Mouse (Mus musculus) embryonic facial prominence, embryonic 10.5 days (tissue): ENCODE measurements around the gene Ano5. TPM values are rescaled to one million over a fixed set of nuclear protein-coding genes. Genes with fewer than 3 reads are reported as not detected.

Experiments used
- DNase-seq: peaks from one replicate; pipeline ENCODE4 v3.0.0-alpha.2; 2017; ENCODE audit warnings: low spot score
- H3K27ac ChIP-seq: fragments of 300-500 bp; sonication (generic); replicated peaks from 2 replicates; pipeline ENCODE4 v1.5.1; 2016; ENCODE audit warnings: mild to moderate bottlenecking
- H3K27me3 ChIP-seq: fragments of 300-500 bp; sonication (generic); replicated peaks from 2 replicates; pipeline ENCODE4 v1.6.1; 2016; ENCODE audit warnings: low read depth, mild to moderate bottlenecking; ENCODE audit not compliant: poor library complexity, severe bottlenecking
- H3K36me3 ChIP-seq: fragments of 300-500 bp; sonication (generic); replicated peaks from 2 replicates; pipeline ENCODE4 v1.6.1; 2016; ENCODE audit warnings: mild to moderate bottlenecking, moderate library complexity
- H3K4me1 ChIP-seq: fragments of 300-500 bp; sonication (generic); 2 replicates; pipeline ENCODE4 v1.6.1; 2016
- H3K4me3 ChIP-seq: fragments of 300-500 bp; sonication (generic); 2 replicates; pipeline ENCODE4 v1.5.1; 2016; ENCODE audit warnings: mild to moderate bottlenecking, moderate library complexity
- H3K9me3 ChIP-seq: fragments of 300-500 bp; sonication (generic); 2 replicates; pipeline ENCODE4 v1.6.1; 2016; ENCODE audit warnings: mild to moderate bottlenecking
- WGBS: fragments of 180-500 bp; shearing (Covaris S2); methylation state at CpG from one replicate; pipeline ENCODE4 v1.1.7; 2016; 5-methylcytosine and 5-hydroxymethylcytosine counted together
- polyA plus RNA-seq: library from polyadenylated mRNA; unstranded; fragments of >200 nt; fragmentation: Nextera tagmentation; extraction: Ambion mirVana; gene quantifications from 2 replicates; pipeline ENCODE4 v1.2.1, GENCODE M21; 2016

The Ano5 gene
- polyA plus RNA-seq, 1 experiment from 2014 or later: 0.05 TPM

DNA sequence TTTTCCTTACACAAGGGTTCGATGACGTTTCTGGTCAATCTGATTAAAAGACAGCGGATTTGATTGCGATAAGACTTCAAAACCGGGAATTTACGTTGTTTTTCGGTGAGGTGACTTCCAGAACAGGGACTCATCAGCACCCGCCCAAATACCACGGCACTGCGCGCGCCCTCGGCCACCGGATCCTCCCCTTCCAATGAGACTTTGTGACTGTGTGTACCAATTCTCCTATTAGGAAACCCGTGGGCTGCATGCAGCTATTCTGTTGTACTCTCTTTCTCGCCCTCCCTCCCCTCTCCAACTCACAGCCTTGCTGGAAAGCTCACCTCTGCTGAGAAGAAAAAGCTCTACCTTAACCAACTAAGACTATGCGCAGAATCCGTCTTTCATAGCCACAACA is 111.4 kb downstream of the Ano5 start:
- Histone ChIP-seq H3K36me3 (no peaks in the 10 kb centered on the region), H3K9me3 (no peaks in the 10 kb centered on the region), H3K27me3 (peaks cover 67% of the 10 kb centered on the region), H3K4me3 (no peak overlapping the region; the same call in 1 of the 2 replicates), H3K4me1 (peaks cover 11% of the 10 kb centered on the region), H3K27ac (no peak overlapping the region)
- peak; percentile 11 for DNase-seq
- WGBS: under 1% methylated on average over 18 of the region's 18 CpGs

- H3K4me3 ChIP-seq: no peak overlapping the region; the same call in 1 of the 2 replicates
- H3K36me3 ChIP-seq: no peaks in the 10 kb centered on the region
- H3K4me1 ChIP-seq: peaks cover 15% of the 10 kb centered on the region
- no peaks in the 10 kb centered on the region for H3K9me3 ChIP-seq
- H3K27ac ChIP-seq: no peak overlapping the region
- 2% methylated on average over 5 of the region's 5 CpGs for WGBS
- peaks cover 72% of the 10 kb centered on the region for H3K27me3 ChIP-seq
- DNase-seq: no peak
Measured at GRCm38 (mm10) chr7:51622666-51623065, 111.8 kb downstream of the Ano5 start.

DNA sequence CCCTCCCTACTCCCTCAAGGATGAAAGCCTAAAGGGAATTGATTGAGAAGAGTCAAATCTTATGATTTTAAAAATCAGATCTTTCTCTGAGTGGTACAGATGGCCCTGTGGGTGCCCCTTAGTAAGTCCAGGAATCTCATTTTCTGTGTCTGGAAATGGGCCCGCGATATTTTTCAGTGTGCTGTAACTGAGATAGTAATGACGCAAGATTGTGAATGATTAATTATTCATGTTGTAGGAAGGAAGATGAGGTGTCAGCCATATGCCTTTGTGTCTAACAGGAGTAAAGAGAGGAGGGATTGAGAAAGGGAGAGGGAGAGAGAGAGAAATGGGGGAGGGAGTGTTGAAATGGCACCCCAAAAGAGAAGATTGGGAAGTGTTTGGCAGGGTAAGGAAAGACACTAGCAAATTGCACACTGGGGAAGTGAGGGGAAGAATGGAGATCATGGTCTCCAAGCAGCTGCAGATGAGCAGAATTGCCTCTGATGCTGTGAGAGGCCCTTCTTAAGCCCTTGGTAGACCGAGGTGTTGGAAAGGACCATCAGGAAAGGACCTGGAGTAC is 113.6 kb downstream of the Ano5 start:
- DNase-seq: no peak
- H3K27me3 ChIP-seq: peaks cover 89% of the 10 kb centered on the region
- WGBS: 2% methylated on average over 4 of the region's 4 CpGs
- peaks cover 16% of the 10 kb centered on the region for H3K4me1 ChIP-seq
- no peaks in the 10 kb centered on the region for H3K9me3 ChIP-seq
- no peak overlapping the region for H3K27ac ChIP-seq
- H3K36me3 ChIP-seq: no peaks in the 10 kb centered on the region
- no peak overlapping the region for H3K4me3 ChIP-seq

DNA sequence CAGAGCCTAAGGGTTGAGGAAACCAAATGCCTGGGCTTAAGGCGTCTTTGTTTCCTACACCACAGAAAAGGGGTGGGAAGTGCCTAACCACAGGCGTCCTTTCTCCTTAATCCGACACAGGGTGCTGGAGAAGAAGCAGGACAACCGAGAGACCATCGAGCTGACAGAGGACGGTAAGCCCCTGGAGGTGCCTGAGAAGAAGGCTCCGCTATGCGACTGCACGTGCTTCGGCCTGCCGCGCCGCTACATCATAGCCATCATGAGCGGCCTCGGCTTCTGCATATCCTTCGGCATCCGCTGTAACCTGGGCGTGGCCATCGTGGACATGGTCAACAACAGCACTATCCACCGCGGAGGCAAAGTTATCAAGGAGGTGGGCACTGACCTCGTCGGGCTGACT is 114.3 kb downstream of the Ano5 start:
- Histone ChIP-seq H3K27me3 (peaks cover 97% of the 10 kb centered on the region), H3K9me3 (no peaks in the 10 kb centered on the region), H3K27ac (no peak overlapping the region), H3K4me3 (peak overlapping the region; percentile 32; the same call in 1 of the 2 replicates), H3K36me3 (no peaks in the 10 kb centered on the region), H3K4me1 (peaks cover 16% of the 10 kb centered on the region)
- under 1% methylated on average over 23 of the region's 23 CpGs for WGBS
- DNase-seq: peak; percentile 44

DNA sequence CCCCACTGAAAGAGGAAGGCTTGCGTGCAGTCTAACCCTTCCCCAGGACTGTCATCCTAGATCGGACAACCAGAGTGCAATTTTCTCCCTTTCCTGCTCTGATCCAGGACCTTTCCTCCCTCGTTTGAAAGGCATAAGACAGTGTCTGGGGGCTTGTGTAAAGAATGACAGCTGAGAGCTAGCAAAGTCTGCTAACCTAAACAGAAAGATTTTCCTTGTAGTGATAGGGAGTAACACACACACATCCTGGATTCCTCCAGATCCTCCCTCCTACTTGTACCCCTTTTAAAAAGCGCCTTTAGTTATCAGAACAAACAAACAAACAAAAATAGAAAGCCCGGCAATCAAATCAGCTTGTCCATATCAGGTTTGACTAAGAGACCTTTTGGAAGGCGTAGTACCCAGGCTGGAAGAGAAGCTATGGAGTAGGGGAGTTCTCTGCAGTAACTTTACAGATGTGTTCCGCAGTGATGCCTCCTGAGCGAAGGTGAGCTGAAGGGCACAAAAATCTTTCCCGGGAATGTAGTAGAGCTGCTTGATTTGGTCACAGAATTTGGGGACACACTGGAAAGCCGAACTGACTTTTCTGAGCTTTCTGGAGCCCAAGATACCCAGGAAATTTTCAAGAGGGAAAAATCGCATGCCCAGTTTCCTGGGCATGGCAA is 114.9 kb downstream of the Ano5 start:
- peak; percentile 16 for DNase-seq
- peaks cover 100% of the 10 kb centered on the region for H3K27me3 ChIP-seq
- peak overlapping the region; percentile 32; the same call in 1 of the 2 replicates for H3K4me3 ChIP-seq
- peaks cover 16% of the 10 kb centered on the region for H3K4me1 ChIP-seq
- no peaks in the 10 kb centered on the region for H3K36me3 ChIP-seq
- WGBS: 1% methylated on average over 11 of the region's 11 CpGs
- no peak overlapping the region for H3K27ac ChIP-seq
- no peaks in the 10 kb centered on the region for H3K9me3 ChIP-seq

DNA sequence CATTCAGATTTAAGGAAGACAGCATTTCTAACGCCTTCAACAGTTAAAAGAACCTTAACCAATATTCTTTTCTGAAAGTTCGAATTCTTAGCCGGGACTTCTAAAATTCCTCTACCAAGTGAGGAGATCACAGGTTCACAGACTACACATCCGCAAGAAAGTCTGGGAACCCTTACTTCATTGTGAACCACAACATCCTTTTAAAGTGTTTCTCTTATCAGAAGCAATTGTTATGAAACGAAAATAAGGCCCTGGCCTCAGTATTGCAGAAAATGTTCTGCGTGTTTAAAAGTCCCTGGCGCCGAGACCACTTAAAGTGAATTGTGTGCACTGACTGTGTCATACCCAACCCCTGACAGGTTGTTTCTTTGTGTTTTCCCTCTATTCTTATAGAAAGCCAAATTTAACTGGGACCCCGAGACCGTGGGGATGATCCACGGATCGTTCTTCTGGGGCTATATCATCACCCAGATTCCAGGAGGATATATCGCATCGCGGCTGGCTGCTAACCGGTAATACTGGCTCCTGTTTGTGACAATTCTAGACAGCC is 115.7 kb downstream of the Ano5 start:
- WGBS: 2% methylated on average over 16 of the region's 16 CpGs
- no peak for DNase-seq

DNA sequence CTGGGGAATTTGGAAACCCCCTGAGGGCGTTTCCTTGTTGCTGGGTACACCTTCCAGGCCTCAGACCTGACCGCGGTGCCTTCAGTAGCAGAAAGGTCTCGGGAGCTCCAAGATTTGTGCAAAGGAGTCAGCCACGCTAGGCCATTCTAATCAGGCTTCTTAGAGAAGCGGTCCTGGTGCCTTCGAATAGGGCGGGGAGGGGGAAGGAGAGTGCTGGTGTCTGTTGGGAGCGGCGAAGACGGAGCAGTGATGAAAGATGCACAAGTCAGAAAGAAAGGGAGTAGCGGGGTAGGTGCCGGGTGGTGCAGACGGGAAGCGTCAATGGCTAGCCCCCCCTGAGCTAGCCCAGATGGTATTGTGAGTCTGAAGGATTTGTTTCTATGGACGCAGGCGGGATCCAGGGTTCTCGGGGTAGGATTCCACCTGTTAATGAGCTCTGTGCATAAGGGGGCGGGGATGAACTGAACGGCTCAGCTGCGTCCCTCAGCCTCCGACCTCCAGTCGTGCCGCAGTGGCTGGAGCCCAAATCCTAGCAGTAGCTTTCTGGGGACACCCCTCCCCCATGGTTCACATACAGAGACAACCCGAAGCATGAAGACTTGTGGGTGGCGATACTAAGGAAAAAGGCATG is 116.3 kb downstream of the Ano5 start:
- peaks cover 100% of the 10 kb centered on the region for H3K27me3 ChIP-seq
- under 1% methylated on average over 26 of the region's 26 CpGs for WGBS
- no peaks in the 10 kb centered on the region for H3K36me3 ChIP-seq
- no peak overlapping the region for H3K27ac ChIP-seq
- peak; percentile 48 for DNase-seq
- H3K4me1 ChIP-seq: peaks cover 16% of the 10 kb centered on the region
- H3K4me3 ChIP-seq: peak overlapping the region; percentile 39
- no peaks in the 10 kb centered on the region for H3K9me3 ChIP-seq

More for the DNA sequence above, 115.7 kb downstream of the Ano5 start:
- Histone ChIP-seq H3K4me3 (peak overlapping the region; percentile 39), H3K9me3 (no peaks in the 10 kb centered on the region), H3K27ac (no peak overlapping the region), H3K4me1 (peaks cover 16% of the 10 kb centered on the region), H3K27me3 (peaks cover 100% of the 10 kb centered on the region), H3K36me3 (no peaks in the 10 kb centered on the region)

DNA sequence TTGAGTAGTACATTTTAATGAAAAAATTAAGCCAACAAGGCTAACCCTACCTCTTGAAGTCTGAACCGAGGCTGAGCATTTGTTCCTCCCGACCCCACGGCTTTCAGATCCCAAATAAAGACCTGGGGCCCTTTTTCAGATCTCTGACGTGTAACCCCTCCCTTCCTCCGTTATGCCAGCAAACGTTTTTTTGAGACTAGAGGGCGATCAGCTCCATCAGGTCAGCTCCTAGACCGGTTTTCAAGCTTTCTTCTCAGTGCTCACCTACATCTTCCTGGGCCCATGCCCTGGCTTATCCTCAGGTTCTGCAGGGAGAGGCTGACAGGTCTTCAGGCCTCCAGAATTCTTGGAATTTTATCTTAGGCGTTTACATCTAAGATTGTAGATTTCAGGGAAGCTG is 116.8 kb downstream of the Ano5 start:
- H3K27me3 ChIP-seq: peaks cover 100% of the 10 kb centered on the region
- H3K4me3 ChIP-seq: peak overlapping the region; percentile 39
- DNase-seq: peak; percentile 19
- H3K4me1 ChIP-seq: peaks cover 19% of the 10 kb centered on the region
- no peak overlapping the region for H3K27ac ChIP-seq
- H3K9me3 ChIP-seq: no peaks in the 10 kb centered on the region
- no peaks in the 10 kb centered on the region for H3K36me3 ChIP-seq
- under 1% methylated on average over 9 of the region's 9 CpGs for WGBS

GRCm38 (mm10) chr7:51628349-51628748 is 117.5 kb downstream of the Ano5 start:
- no peaks in the 10 kb centered on the region for H3K36me3 ChIP-seq
- WGBS: 1% methylated on average over 9 of the region's 9 CpGs
- peaks cover 22% of the 10 kb centered on the region for H3K4me1 ChIP-seq
- DNase-seq: peak; percentile 11
- H3K9me3 ChIP-seq: no peaks in the 10 kb centered on the region
- H3K27me3 ChIP-seq: peaks cover 100% of the 10 kb centered on the region
- no peak overlapping the region for H3K4me3 ChIP-seq
- H3K27ac ChIP-seq: no peak overlapping the region

DNA sequence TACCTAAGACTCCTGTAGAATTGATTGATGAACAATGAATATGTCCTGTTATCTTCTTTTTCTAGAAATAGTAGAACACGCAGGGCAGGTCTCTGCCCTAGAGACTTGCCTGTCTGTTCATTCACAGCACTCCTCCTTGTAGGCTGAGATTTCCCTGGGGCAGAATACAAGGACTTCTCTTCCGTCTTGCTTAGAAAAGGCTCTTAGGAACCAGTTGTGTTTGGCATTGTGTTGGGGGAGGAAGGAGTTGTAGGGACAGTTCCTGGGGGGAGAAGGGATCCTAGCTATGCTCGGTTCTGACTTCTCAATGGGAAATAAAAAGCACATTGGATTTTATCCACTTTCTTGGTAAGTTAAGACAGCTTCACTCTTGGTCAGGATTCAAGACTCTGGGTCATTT is 118.4 kb downstream of the Ano5 start:
- H3K36me3 ChIP-seq: no peaks in the 10 kb centered on the region
- H3K4me1 ChIP-seq: peaks cover 22% of the 10 kb centered on the region
- H3K27me3 ChIP-seq: peaks cover 95% of the 10 kb centered on the region
- DNase-seq: no peak
- no peak overlapping the region for H3K4me3 ChIP-seq
- WGBS: 1% methylated on average over 3 of the region's 3 CpGs
- no peak overlapping the region for H3K27ac ChIP-seq
- no peaks in the 10 kb centered on the region for H3K9me3 ChIP-seq

DNA sequence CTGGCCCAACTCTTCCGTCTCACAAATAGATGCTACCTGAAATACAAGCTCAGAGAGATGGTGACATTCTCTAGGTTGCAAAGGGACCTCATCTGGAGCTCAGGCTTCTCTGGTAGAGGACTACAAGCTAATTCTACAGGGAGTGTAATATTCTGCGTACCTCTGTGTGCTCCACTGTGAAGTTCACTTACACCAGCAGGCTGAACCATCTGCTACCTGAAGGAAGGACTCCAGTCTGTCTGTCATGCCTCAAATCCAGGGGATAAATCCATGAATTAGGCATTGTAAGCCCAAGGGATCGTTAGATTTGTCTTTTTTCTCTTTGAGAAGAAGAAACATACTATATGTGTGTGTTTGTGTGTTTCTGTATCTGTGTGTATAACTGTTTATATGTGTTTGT is 120.3 kb downstream of the Ano5 start:
- WGBS: 70% methylated on average over 3 of the region's 3 CpGs

GRCm38 (mm10) chr7:51632543-51633229 is 121.9 kb downstream of the Ano5 start:
- H3K4me3 ChIP-seq: no peak overlapping the region
- H3K9me3 ChIP-seq: no peaks in the 10 kb centered on the region
- DNase-seq: no peak
- H3K27me3 ChIP-seq: peaks cover 60% of the 10 kb centered on the region
- H3K27ac ChIP-seq: no peak overlapping the region
- no peaks in the 10 kb centered on the region for H3K36me3 ChIP-seq
- 7% methylated on average over 9 of the region's 9 CpGs for WGBS
- peaks cover 6% of the 10 kb centered on the region for H3K4me1 ChIP-seq

More for the DNA sequence above, 120.3 kb downstream of the Ano5 start:
- no peaks in the 10 kb centered on the region for H3K36me3 ChIP-seq
- no peak overlapping the region for H3K27ac ChIP-seq
- H3K4me3 ChIP-seq: no peak overlapping the region
- H3K9me3 ChIP-seq: no peaks in the 10 kb centered on the region
- peaks cover 15% of the 10 kb centered on the region for H3K4me1 ChIP-seq
- H3K27me3 ChIP-seq: peaks cover 75% of the 10 kb centered on the region
- DNase-seq: no peak
